Mouse (Mus musculus) forebrain, postnatal 0 days (tissue): Measurements from ENCODE around the gene Prss29. TPM values are rescaled to one million over a fixed set of nuclear protein-coding genes. Genes with fewer than 3 reads are reported as not detected.
A peak's percentile ranks its signal among the peaks of the same experiment; 100 is the strongest.

Source experiments
- ATAC-seq: fragments of 200-750 bp; cut with Nextera tagmentation; 2 replicates; pipeline ENCODE4 v1.8.0; 2017; ENCODE audit warnings: mild to moderate bottlenecking, moderate library complexity
- DNase-seq: peaks from one replicate; pipeline ENCODE4 v3.0.0-alpha.2; 2015
- H3K27ac ChIP-seq: fragments of 300-500 bp; sonication (generic); 2 replicates; pipeline ENCODE4 v1.5.1; 2014; ENCODE audit warnings: low read depth, mild to moderate bottlenecking, antibody characterized with exemption, low read length, moderate library complexity, mixed read lengths
- H3K27me3 ChIP-seq: fragments of 300-500 bp; sonication (generic); 2 replicates; pipeline ENCODE4 v1.6.1; 2014; ENCODE audit warnings: mild to moderate bottlenecking, low read length, mixed read lengths; ENCODE audit not compliant: insufficient read depth
- H3K36me3 ChIP-seq: fragments of 300-500 bp; sonication (generic); 2 replicates; pipeline ENCODE4 v1.6.1; 2014; ENCODE audit warnings: mild to moderate bottlenecking, moderate library complexity; ENCODE audit not compliant: insufficient read depth
- H3K4me1 ChIP-seq: fragments of 300-500 bp; sonication (generic); 2 replicates; pipeline ENCODE4 v1.6.1; 2014; ENCODE audit warnings: antibody characterized with exemption; ENCODE audit not compliant: insufficient read depth
- H3K4me2 ChIP-seq: fragments of 300-500 bp; sonication (generic); 2 replicates; pipeline ENCODE4 v1.6.1; 2014; ENCODE audit warnings: low read depth, mild to moderate bottlenecking, moderate library complexity
- H3K4me3 ChIP-seq: fragments of 300-500 bp; sonication (generic); 2 replicates; pipeline ENCODE4 v1.5.1; 2014; ENCODE audit warnings: low read depth, low read length, mixed read lengths
- H3K9ac ChIP-seq: fragments of 300-500 bp; sonication (generic); 2 replicates; pipeline ENCODE4 v1.6.1; 2014; ENCODE audit warnings: mild to moderate bottlenecking
- H3K9me3 ChIP-seq: fragments of 300-500 bp; sonication (generic); 2 replicates; pipeline ENCODE4 v1.6.1; 2016; ENCODE audit warnings: low read length
- CTCF ChIP-seq: sonication (generic); IDR thresholded peaks from 2 replicates; pipeline ENCODE4 v1.5.1; 2016; ENCODE audit warnings: antibody characterized with exemption, control low read depth, low read depth
- WGBS: fragments of 180-500 bp; shearing (Covaris S2); extraction: QIAGEN DNeasy Blood & Tissue Kit; methylation state at CpG from one replicate; pipeline ENCODE4 v1.1.7; 2014; 5-methylcytosine and 5-hydroxymethylcytosine counted together
- polyA plus RNA-seq: library from polyadenylated mRNA; unstranded; fragments of >200 nt; fragmentation: Nextera tagmentation; extraction: Ambion mirVana; gene quantifications from 2 replicates; pipeline ENCODE4 v1.2.1, GENCODE M21; 2015
- total RNA-seq: library from RNA; depleted of rRNA; stranded (reverse); fragments of >200 nt; gene quantifications from 2 replicates; pipeline ENCODE4 v1.2.3, GENCODE M21; 2014; rRNA removed

Prss29 gene
- total and polyA plus RNA-seq, 2 experiments from 2014 or later = not detected

DNA sequence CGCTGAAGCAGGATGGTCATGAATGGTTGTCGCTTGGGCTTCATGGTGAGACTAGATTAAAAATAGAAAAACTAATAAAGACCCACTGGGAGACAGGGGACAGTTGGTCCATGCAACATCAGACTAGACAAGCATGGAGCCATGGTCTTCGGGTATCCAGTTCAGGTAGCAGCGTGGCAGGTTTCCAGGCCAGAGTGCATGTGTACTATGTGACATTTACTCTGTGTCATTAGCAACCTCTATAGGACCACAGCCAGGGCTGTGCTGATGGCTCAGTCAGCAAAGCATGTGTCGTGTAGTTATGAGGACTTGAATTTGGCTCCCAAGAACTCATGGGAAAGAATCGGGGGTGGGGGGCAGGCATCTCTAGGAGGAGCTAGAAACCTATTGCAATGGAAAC is 21.5 kb downstream of the Prss29 start:
- Histone ChIP-seq H3K4me3 (no peak overlapping the region), H3K36me3 (no peaks in the 10 kb centered on the region), H3K4me2 (no peak overlapping the region), H3K27me3 (no peaks in the 10 kb centered on the region), H3K27ac (no peak overlapping the region), H3K4me1 (no peaks in the 10 kb centered on the region), H3K9ac (no peak overlapping the region), H3K9me3 (no peaks in the 10 kb centered on the region)
- ATAC-seq (no peak), DNase-seq (no peak)
- TF ChIP-seq CTCF = no peak
- 81% methylated on average over 6 of the region's 6 CpGs for WGBS

DNA sequence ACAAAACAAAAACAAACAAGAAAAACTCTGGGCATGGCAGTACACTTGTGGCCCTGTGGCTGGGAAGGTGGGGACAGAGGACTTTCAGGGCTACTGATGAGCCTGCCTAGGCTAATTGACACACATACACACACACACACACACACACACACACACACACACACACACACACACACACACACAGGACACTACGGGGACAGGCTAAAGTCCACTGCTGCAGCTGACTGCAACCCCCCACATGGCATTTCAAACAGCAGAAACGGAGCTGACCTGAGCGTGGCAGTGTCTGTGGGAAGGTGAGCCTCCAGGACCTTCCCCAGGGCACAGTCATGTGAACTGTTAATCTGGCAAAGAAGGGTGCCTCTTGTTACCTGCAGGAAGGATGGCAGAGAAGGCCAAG is 23.0 kb downstream of the Prss29 start:
- ATAC-seq (no peak), DNase-seq (no peak)
- no peak overlapping the region for H3K4me3 ChIP-seq
- no peak for TF ChIP-seq CTCF
- no peaks in the 10 kb centered on the region for H3K4me1 ChIP-seq
- no peak overlapping the region for H3K9ac ChIP-seq
- H3K27ac ChIP-seq = no peak overlapping the region
- H3K9me3 ChIP-seq = no peaks in the 10 kb centered on the region
- no peak overlapping the region for H3K4me2 ChIP-seq
- 67% methylated on average over 3 of the region's 3 CpGs for WGBS
- no peaks in the 10 kb centered on the region for H3K27me3 ChIP-seq
- no peaks in the 10 kb centered on the region for H3K36me3 ChIP-seq

DNA sequence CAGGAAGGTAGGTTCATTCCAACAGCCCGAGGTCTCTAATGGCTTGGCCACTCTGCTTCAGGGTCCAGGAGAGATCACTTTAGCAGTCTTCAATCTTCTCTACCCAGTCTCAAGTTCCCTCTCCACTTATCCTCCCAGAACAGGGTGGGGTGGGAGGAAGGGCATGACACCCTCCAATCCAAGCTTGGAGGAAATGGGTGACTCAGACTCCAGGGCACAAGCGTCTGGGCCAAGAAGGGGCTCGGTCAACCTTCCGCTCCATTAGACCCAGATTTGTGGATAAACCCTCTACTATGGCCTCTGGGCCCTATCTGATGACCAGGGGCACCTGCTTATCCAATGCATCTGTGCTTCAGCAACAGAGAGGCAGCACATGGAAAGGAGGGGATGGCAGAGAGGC is 27.0 kb downstream of the Prss29 start, which contains the start of gene Tpsab1:
TSS of gene Tpsab1 (minus strand) at position 101 of the 400 bp plus-strand sequence.
- H3K4me3 ChIP-seq = no peak within 1 kb of the TSS
- WGBS = 84% methylated on average over 4 of the region's 4 CpGs
- H3K36me3 ChIP-seq = no peaks in the 10 kb centered on the region
- H3K27me3 ChIP-seq = no peaks in the 10 kb centered on the region
- no peak within 1 kb of the TSS for H3K9ac ChIP-seq
- no peak for ATAC-seq
- no peak for DNase-seq
- TF ChIP-seq CTCF = no peak
- H3K9me3 ChIP-seq = no peaks in the 10 kb centered on the region
- no peaks in the 10 kb centered on the region for H3K4me1 ChIP-seq
- no peak within 1 kb of the TSS for H3K4me2 ChIP-seq
- no peak within 1 kb of the TSS for H3K27ac ChIP-seq

DNA sequence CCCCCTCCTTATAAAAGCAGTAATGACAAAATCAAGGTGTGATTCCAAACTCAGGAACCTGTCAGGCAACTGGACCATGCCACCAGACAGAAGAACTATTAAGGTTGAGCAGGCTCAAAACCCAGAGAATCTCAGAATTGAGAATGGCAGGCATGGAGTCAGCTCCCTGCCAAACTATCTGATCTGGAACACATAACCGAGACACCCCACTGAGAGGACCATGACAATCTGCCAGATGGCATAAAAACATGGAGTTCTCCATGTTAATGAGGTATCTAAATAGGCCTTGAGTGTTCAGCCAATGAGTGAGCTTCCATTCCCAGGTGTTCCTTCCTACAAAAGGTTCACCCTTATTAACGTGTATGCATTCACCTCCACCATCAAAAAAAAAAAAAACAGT is 42.8 kb downstream of the Prss29 start:
- Histone ChIP-seq H3K27ac (no peak overlapping the region), H3K9ac (no peak overlapping the region), H3K4me2 (no peak overlapping the region), H3K27me3 (no peaks in the 10 kb centered on the region), H3K4me1 (no peaks in the 10 kb centered on the region), H3K9me3 (no peaks in the 10 kb centered on the region), H3K36me3 (no peaks in the 10 kb centered on the region), H3K4me3 (no peak overlapping the region)
- ATAC-seq (no peak), DNase-seq (no peak)
- WGBS = 57% methylated on average over 2 of the region's 2 CpGs
- no peak for TF ChIP-seq CTCF

DNA sequence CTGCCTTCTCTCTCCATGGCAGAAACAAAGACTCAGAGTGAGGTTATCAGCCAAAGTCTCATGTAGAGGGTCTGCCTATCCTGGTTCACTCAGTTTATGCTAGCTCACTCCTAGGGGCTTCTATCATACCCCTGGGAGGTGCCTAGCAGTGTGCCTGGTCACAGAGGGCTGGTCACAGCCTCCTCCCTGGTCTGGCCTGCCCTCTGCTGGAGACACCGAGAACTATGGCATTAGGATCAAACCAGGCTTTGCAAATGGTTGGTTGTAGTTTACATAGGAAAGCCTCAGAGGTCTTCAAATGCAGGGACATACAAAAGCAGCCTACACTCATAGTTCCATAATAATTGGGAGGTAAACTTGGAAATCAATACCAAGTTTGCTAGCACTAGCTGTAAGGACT is 45.3 kb downstream of the Prss29 start:
- Histone ChIP-seq H3K4me2 (no peak overlapping the region), H3K36me3 (no peaks in the 10 kb centered on the region), H3K27me3 (no peaks in the 10 kb centered on the region), H3K9ac (no peak overlapping the region), H3K4me1 (no peaks in the 10 kb centered on the region), H3K9me3 (no peaks in the 10 kb centered on the region), H3K27ac (no peak overlapping the region), H3K4me3 (no peak overlapping the region)
- ATAC-seq (no peak), DNase-seq (peak; percentile 9)
- TF ChIP-seq CTCF = peak; percentile 70
- 3% methylated on average over 1 of the region's 1 CpGs for WGBS

DNA sequence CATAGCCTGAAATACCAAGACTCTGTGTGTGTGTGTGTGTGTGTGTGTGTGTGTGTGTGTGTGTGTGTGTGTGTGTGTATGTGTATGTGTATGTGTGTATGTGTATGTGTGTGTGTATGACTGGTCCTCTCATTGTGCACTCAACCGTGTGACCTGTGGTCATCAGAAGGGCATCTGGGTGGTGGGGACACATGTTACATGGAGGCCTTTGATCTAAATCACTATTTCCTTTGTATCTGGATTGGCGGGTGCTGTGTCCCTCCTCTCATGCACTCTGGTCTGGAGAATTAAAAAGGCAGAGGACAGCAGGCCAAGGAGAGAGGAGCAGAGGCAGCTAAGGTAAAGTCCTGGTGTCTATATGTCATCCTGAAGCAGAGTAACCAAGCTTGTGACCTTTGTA is 47.6 kb downstream of the Prss29 start, which contains the start of gene Tpsb2:
TSS of gene Tpsb2 (plus strand) at position 301 of the 400 bp plus-strand sequence.
- H3K4me1 ChIP-seq = no peaks in the 10 kb centered on the region
- H3K27ac ChIP-seq = no peak within 1 kb of the TSS
- H3K4me2 ChIP-seq = no peak within 1 kb of the TSS
- H3K9me3 ChIP-seq = no peaks in the 10 kb centered on the region
- H3K9ac ChIP-seq = no peak within 1 kb of the TSS
- no peaks in the 10 kb centered on the region for H3K36me3 ChIP-seq
- H3K4me3 ChIP-seq = no peak within 1 kb of the TSS
- H3K27me3 ChIP-seq = no peaks in the 10 kb centered on the region
- 76% methylated on average over 2 of the region's 2 CpGs for WGBS
- TF ChIP-seq CTCF = no peak
- ATAC-seq = no peak
- no peak for DNase-seq

DNA sequence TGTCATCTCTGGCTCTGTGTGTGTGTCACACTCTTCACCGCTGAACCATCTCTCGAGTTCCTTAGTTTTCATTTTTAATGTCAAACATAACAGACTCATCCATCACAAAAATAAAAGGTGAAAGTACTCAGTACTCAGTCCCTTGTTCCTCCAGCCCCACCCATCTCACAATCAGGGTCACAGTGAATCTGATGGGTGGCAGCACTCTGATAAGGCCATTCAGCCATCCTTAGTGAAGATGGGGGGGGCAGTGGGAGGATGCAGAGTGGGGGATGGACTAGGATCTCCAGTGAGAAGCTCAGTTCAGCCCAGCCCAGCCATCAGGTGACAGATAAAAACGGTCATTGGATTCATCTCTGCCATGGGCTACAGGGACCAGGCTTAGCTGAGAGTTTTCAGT is 50.5 kb downstream of the Prss29 start, which contains the start of gene Tpsg1:
TSS of gene Tpsg1 (plus strand) at position 301 of the 400 bp plus-strand sequence.
- TF ChIP-seq CTCF = no peak
- DNase-seq (no peak), ATAC-seq (no peak)
- H3K27ac ChIP-seq = no peak within 1 kb of the TSS
- H3K9me3 ChIP-seq = no peaks in the 10 kb centered on the region
- no peaks in the 10 kb centered on the region for H3K36me3 ChIP-seq
- H3K27me3 ChIP-seq = no peaks in the 10 kb centered on the region
- 80% methylated on average over 3 of the region's 3 CpGs for WGBS
- no peaks in the 10 kb centered on the region for H3K4me1 ChIP-seq
- H3K9ac ChIP-seq = no peak within 1 kb of the TSS
- H3K4me3 ChIP-seq = no peak within 1 kb of the TSS
- no peak within 1 kb of the TSS for H3K4me2 ChIP-seq

Other genes starting within 250 kb of the Prss29 start
- 9.0 and 11.9 TPM in 2 replicates for gene Tmem204, start 235.1 kb upstream of the Prss29 start, total RNA-seq
- gene Tmem204, start 235.1 kb upstream of the Prss29 start, polyA plus RNA-seq = 10.3 and 10.6 TPM in 2 replicates
- 51.9 and 92.2 TPM in 2 replicates for gene Telo2, start 202.7 kb upstream of the Prss29 start, total RNA-seq
- gene Telo2, start 202.7 kb upstream of the Prss29 start, polyA plus RNA-seq = 32.4 and 35.6 TPM in 2 replicates
- 1.2 TPM in 1 of 2 replicates, not detected in the other for gene Ptx4, start 197.9 kb upstream of the Prss29 start, total RNA-seq
- gene Ptx4, start 197.9 kb upstream of the Prss29 start, polyA plus RNA-seq = 0.20 and 0.54 TPM in 2 replicates
- gene Clcn7, start 185.3 kb upstream of the Prss29 start, total RNA-seq = 29.2 and 33.1 TPM in 2 replicates
- 14.8 and 19.0 TPM in 2 replicates for gene Clcn7, start 185.3 kb upstream of the Prss29 start, polyA plus RNA-seq
- gene Ccdc154, start 156.2 kb upstream of the Prss29 start, total RNA-seq = 0.05 TPM in 1 of 2 replicates, not detected in the other
- not detected in 2 replicates for gene Ccdc154, start 156.2 kb upstream of the Prss29 start, polyA plus RNA-seq
- not detected in 2 replicates for gene Gm38655, start 143.2 kb upstream of the Prss29 start, total RNA-seq
- not detected in 2 replicates for gene Gm38655, start 143.2 kb upstream of the Prss29 start, polyA plus RNA-seq
- 23.7 and 24.2 TPM in 2 replicates for gene BC003965, start 134.1 kb upstream of the Prss29 start, total RNA-seq
- 30.8 and 32.8 TPM in 2 replicates for gene BC003965, start 134.1 kb upstream of the Prss29 start, polyA plus RNA-seq
- gene Unkl, start 130.3 kb upstream of the Prss29 start, total RNA-seq = 21.6 and 22.8 TPM in 2 replicates
- 7.6 and 11.6 TPM in 2 replicates for gene Unkl, start 130.3 kb upstream of the Prss29 start, polyA plus RNA-seq
- gene Gnptg, start 78.5 kb upstream of the Prss29 start, total RNA-seq = 91.3 and 109 TPM in 2 replicates
- 119 and 121 TPM in 2 replicates for gene Gnptg, start 78.5 kb upstream of the Prss29 start, polyA plus RNA-seq
- 56.6 and 62.0 TPM in 2 replicates for gene Tsr3, start 78.5 kb upstream of the Prss29 start, total RNA-seq
- gene Tsr3, start 78.5 kb upstream of the Prss29 start, polyA plus RNA-seq = 70.0 and 78.6 TPM in 2 replicates
- 30.2 and 70.8 TPM in 2 replicates for gene Baiap3, start 62.3 kb upstream of the Prss29 start, total RNA-seq
- 8.2 and 16.2 TPM in 2 replicates for gene Baiap3, start 62.3 kb upstream of the Prss29 start, polyA plus RNA-seq
- 508 and 550 TPM in 2 replicates for gene Ube2i, start 44.0 kb upstream of the Prss29 start, total RNA-seq
- 439 and 486 TPM in 2 replicates for gene Ube2i, start 44.0 kb upstream of the Prss29 start, polyA plus RNA-seq
- gene Prss34, start 20.3 kb upstream of the Prss29 start, total RNA-seq = not detected in 2 replicates
- not detected in 2 replicates for gene Prss34, start 20.3 kb upstream of the Prss29 start, polyA plus RNA-seq
- gene Prss28, start 10.0 kb upstream of the Prss29 start, total RNA-seq = not detected in 2 replicates
- not detected in 2 replicates for gene Prss28, start 10.0 kb upstream of the Prss29 start, polyA plus RNA-seq
- not detected in 2 replicates for gene Tpsab1, start 26.9 kb downstream of the Prss29 start, total RNA-seq
- gene Tpsab1, start 26.9 kb downstream of the Prss29 start, polyA plus RNA-seq = 0.13 TPM in 1 of 2 replicates, not detected in the other
- gene Tpsb2, start 47.7 kb downstream of the Prss29 start, total RNA-seq = 0.33 and 1.4 TPM in 2 replicates
- 3.8 and 4.2 TPM in 2 replicates for gene Tpsb2, start 47.7 kb downstream of the Prss29 start, polyA plus RNA-seq
- gene Tpsg1, start 50.6 kb downstream of the Prss29 start, total RNA-seq = not detected in 2 replicates
- gene Tpsg1, start 50.6 kb downstream of the Prss29 start, polyA plus RNA-seq = 0.92 and 1.2 TPM in 2 replicates
- 101 and 149 TPM in 2 replicates for gene Cacna1h, start 115.1 kb downstream of the Prss29 start, total RNA-seq
- gene Cacna1h, start 115.1 kb downstream of the Prss29 start, polyA plus RNA-seq = 6.2 and 8.1 TPM in 2 replicates
- 3.3 and 4.8 TPM in 2 replicates for gene Tekt4, start 136.0 kb downstream of the Prss29 start, total RNA-seq
- 2.5 and 2.9 TPM in 2 replicates for gene Tekt4, start 136.0 kb downstream of the Prss29 start, polyA plus RNA-seq
- gene Sstr5, start 178.6 kb downstream of the Prss29 start, total RNA-seq = 1.0 and 2.0 TPM in 2 replicates
- 0.64 and 0.94 TPM in 2 replicates for gene Sstr5, start 178.6 kb downstream of the Prss29 start, polyA plus RNA-seq